ENCODE assay signal across 29 mouse cellular contexts in the genomic region with DNA sequence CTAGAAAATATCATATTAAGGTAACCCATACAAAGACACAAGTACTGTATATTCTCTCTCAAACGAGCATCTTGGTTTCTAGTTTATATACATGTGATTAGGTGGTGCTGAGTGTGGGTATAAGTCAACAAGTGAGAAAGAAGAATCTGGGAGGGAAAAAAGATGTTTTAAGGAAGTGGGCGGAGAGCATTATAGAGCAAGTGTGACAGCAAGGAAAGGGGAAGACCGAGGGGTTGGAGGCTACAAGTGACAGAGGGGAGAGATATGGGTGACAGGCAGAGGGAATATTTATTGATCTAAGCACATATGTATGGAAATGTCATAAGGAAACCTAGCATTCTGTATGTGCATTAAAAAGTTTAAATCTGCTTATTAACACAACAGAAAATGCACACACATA. TPM values are rescaled to one million over a fixed set of nuclear protein-coding genes. Genes with fewer than 3 reads are reported as not detected.
DNase-seq lines count a peak whose midpoint lies in the region; ATAC-seq lines count a peak whose summit lies in the region.
"Had no signal": no experiment of that assay in that cellular context is flagged by ENCODE, and none has a peak within 500 bp of the region (broad histone marks: within the 10 kb centered on the region; RNA-seq: fewer than 3 reads in every experiment).

No protein-coding gene starts in this region.

- H3K27ac ChIP-seq in neural tube, embryonic 15.5 days (replicated peaks), result no peak overlapping the region
- H3K27ac ChIP-seq: embryonic facial prominence, embryonic 13.5 days; embryonic facial prominence, embryonic 15.5 days; forebrain, embryonic 10.5 days; forebrain, embryonic 12.5 days; forebrain, embryonic 15.5 days had no signal

- intact Hi-C loops in heart, postnatal 14 days (cut with DNase I), result no loop called here

- no peak overlapping the region for H3K9ac ChIP-seq in neural tube, embryonic 15.5 days (replicated peaks)
- H3K9ac ChIP-seq: embryonic facial prominence, embryonic 13.5 days; embryonic facial prominence, embryonic 15.5 days; forebrain, embryonic 12.5 days; forebrain, embryonic 15.5 days had no signal

- peak; percentile 50 for DNase-seq in heart, adult 11 months
- no peak for DNase-seq in heart, postnatal 14 days
- no peak for DNase-seq in layer of hippocampus, postnatal 14 days (ENCODE audit: low spot score in 2 of 2)
- DNase-seq: adrenal gland, adult 8-10 months; adrenal gland, postnatal 14 days; adrenal gland, postnatal 36 days; B cell, adult 2 months; cerebellum, adult 11-12 months; cerebellum, adult 2 months; cerebellum, adult 9-10 months; cerebellum, postnatal 10 days; cerebellum, postnatal 25 days; embryo, embryonic 11 days had no signal

- H3K4me1 ChIP-seq in neural tube, embryonic 15.5 days, result no peaks in the 10 kb centered on the region
- H3K4me1 ChIP-seq: embryonic facial prominence, embryonic 13.5 days; embryonic facial prominence, embryonic 15.5 days; forebrain, embryonic 10.5 days; forebrain, embryonic 12.5 days; forebrain, embryonic 15.5 days had no signal

- no peaks in the 10 kb centered on the region for H3K36me3 ChIP-seq in neural tube, embryonic 15.5 days
- H3K36me3 ChIP-seq: embryonic facial prominence, embryonic 13.5 days; embryonic facial prominence, embryonic 15.5 days; forebrain, embryonic 10.5 days; forebrain, embryonic 12.5 days; forebrain, embryonic 15.5 days; G1E had no signal

- 77% methylated on average over 3 of the region's 3 CpGs for WGBS in neural tube, embryonic 15.5 days

- no peak overlapping the region for H3K4me3 ChIP-seq in neural tube, embryonic 15.5 days (replicated peaks)
- H3K4me3 ChIP-seq: embryonic facial prominence, embryonic 13.5 days; embryonic facial prominence, embryonic 15.5 days; erythroblast, embryonic 14.5 days; forebrain, embryonic 10.5 days; forebrain, embryonic 12.5 days; forebrain, embryonic 15.5 days had no signal

- H3K4me2 ChIP-seq in neural tube, embryonic 15.5 days, result no peak overlapping the region
- H3K4me2 ChIP-seq: embryonic facial prominence, embryonic 13.5 days; embryonic facial prominence, embryonic 15.5 days; forebrain, embryonic 12.5 days; forebrain, embryonic 15.5 days had no signal

- ATAC-seq in common myeloid progenitor, adult 5-6 weeks (replicated peaks; ENCODE audit: low read depth, poor library complexity, severe bottlenecking), result peak; percentile 91
- peak; percentile 62 to 72 for ATAC-seq in hematopoietic stem cell, adult 5-6 weeks (replicated peaks in 1 of 2; ENCODE audit: insufficient read depth in 1 of 2, low FRiP score in 2 of 2, low TSS enrichment in 1 of 2, low read depth in 1 of 2, poor library complexity in 2 of 2, severe bottlenecking in 2 of 2)
- peak; percentile 90 for ATAC-seq in megakaryocyte progenitor cell, adult 5-6 weeks (replicated peaks; ENCODE audit: poor library complexity)
- ATAC-seq in megakaryocyte-erythroid progenitor cell, adult 5-6 weeks (replicated peaks; ENCODE audit: low FRiP score, low TSS enrichment, poor library complexity, severe bottlenecking), result no peak
- ATAC-seq in neural tube, embryonic 15.5 days (ENCODE audit: low FRiP score), result no peak
- ATAC-seq: activated CD4-positive, CD25-positive, alpha-beta regulatory T cell, adult 4 months; CD4-positive, CD25-positive, alpha-beta regulatory T cell, adult 4 months; forebrain, embryonic 15.5 days; Patski had no signal

- no peaks in the 10 kb centered on the region for H3K9me3 ChIP-seq in neural tube, embryonic 15.5 days (replicated peaks)
- H3K9me3 ChIP-seq: embryonic facial prominence, embryonic 13.5 days; embryonic facial prominence, embryonic 15.5 days; forebrain, embryonic 10.5 days; forebrain, embryonic 12.5 days had no signal

- H3K27me3 ChIP-seq in neural tube, embryonic 15.5 days (replicated peaks), result no peaks in the 10 kb centered on the region
- H3K27me3 ChIP-seq: CH12.LX; embryonic facial prominence, embryonic 13.5 days; embryonic facial prominence, embryonic 15.5 days; forebrain, embryonic 12.5 days; forebrain, embryonic 15.5 days; Patski had no signal

RNA-seq across cellular contexts. Expression of gene Rin2, which starts 45.1 kb away (rescaled TPM):
- 10 to 100 TPM; 18.3 to 22.6 TPM for total RNA-seq in heart, postnatal 14 days (2021)
- total RNA-seq in common myeloid progenitor, adult 5-6 weeks (2017), result 3.4 and 4.7 TPM in 2 replicates
- 7.3 and 12.3 TPM in 2 replicates for total RNA-seq in hematopoietic stem cell, adult 5-6 weeks (2017)
- total RNA-seq in megakaryocyte progenitor cell, adult 5-6 weeks (2015), result 2.1 and 2.7 TPM in 2 replicates
- 2.7 and 2.9 TPM in 2 replicates for total RNA-seq in megakaryocyte progenitor cell, adult 5-6 weeks (2017)
- total RNA-seq in layer of hippocampus, postnatal 14 days (2021), result 10 to 100 TPM; 29.7 to 34.3 TPM
- 0.15 TPM in 1 of 2 replicates, not detected in the other for total RNA-seq in megakaryocyte-erythroid progenitor cell, adult 5-6 weeks (2014; fragmentation: Nextera tagmentation)
- total RNA-seq in megakaryocyte-erythroid progenitor cell, adult 5-6 weeks (2017), result 0.61 TPM in 1 of 2 replicates, not detected in the other
- polyA plus RNA-seq in neural tube, embryonic 15.5 days (2015; fragmentation: Nextera tagmentation; extraction: Ambion mirVana), result 14.8 and 15.0 TPM in 2 replicates
- polyA plus RNA-seq: G1E had no signal

Comparison
In these comparisons a context has a peak if more than half of its experiments do, and no peak if none do; other contexts are left out.
1. ATAC-seq: peak in common myeloid progenitor, adult 5-6 weeks (single experiment), hematopoietic stem cell, adult 5-6 weeks (2 of 2) and megakaryocyte progenitor cell, adult 5-6 weeks (single experiment); none in megakaryocyte-erythroid progenitor cell, adult 5-6 weeks (single experiment) and neural tube, embryonic 15.5 days (single experiment).